Mouse (Mus musculus) cerebellum, adult 2 months (tissue): ENCODE data around the gene Ypel5.

Experiments
- CTCF ChIP-seq: fragments of 200-500 bp; IDR thresholded peaks from 2 replicates; pipeline ENCODE4 v1.5.1; 2011; ENCODE audit warnings: low read depth, mild to moderate bottlenecking, control low read depth, low read length, moderate library complexity, borderline replicate concordance; ENCODE audit not compliant: insufficient read depth
- POLR2A ChIP-seq: fragments of 200-500 bp; IDR thresholded peaks from 2 replicates; pipeline ENCODE4 v1.6.1; 2011; ENCODE audit warnings: low read length, control low read depth, borderline replicate concordance; ENCODE audit not compliant: insufficient read depth

DNA sequence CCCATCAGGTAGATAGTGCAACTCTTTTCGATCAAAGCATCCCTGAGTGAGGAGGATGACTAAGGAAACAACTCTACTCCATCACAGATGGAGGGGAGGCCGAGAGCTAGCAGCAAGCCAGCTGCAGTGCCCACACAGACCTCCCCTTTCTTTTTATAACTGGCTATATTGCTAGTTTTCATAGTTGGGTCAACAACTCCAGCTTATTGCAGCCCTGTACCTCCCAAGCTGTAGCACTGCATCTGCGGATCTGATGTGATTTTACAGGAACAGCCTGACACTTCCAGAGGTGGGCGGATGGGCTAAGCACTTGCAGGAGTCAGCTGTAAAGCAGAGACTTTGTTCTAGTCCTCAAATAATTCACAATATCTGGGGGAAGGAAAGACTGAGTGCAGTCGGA, 18.7 kb upstream of the Ypel5 start:
- TF ChIP-seq POLR2A (no peak), CTCF (no peak)
